Mouse (Mus musculus) limb, embryonic 13.5 days (tissue): ENCODE measurements at regions not wholly inside any gene's neighbourhood (a gene's known extent, or its start where the extent isn't known, plus 50 kb on each side); places are given as distances from the start of the nearest gene placed in this dataset.

Source experiments
- ATAC-seq: fragments of 200-750 bp; cut with Nextera tagmentation; 2 replicates; pipeline ENCODE4 v1.8.0; 2017; ENCODE audit warnings: low read depth, moderate number of reproducible peaks, moderate TSS enrichment; ENCODE audit not compliant: low FRiP score
- H3K27ac ChIP-seq: fragments of 300-500 bp; sonication (generic); 2 replicates; pipeline ENCODE4 v1.5.1; 2015; ENCODE audit warnings: inconsistent platforms, mild to moderate bottlenecking, moderate library complexity
- H3K27me3 ChIP-seq: fragments of 300-500 bp; sonication (generic); 2 replicates; pipeline ENCODE4 v1.6.1; 2015; ENCODE audit warnings: mild to moderate bottlenecking, inconsistent platforms
- H3K36me3 ChIP-seq: fragments of 300-500 bp; sonication (generic); 2 replicates; pipeline ENCODE4 v1.6.1; 2015; ENCODE audit warnings: inconsistent platforms, mild to moderate bottlenecking, moderate library complexity
- H3K4me1 ChIP-seq: fragments of 300-500 bp; sonication (generic); 2 replicates; pipeline ENCODE4 v1.6.1; 2015; ENCODE audit warnings: inconsistent platforms
- H3K4me2 ChIP-seq: fragments of 300-500 bp; sonication (generic); replicated peaks from 2 replicates; pipeline ENCODE4 v1.6.1; 2015; ENCODE audit warnings: inconsistent platforms, mild to moderate bottlenecking, moderate library complexity
- H3K4me3 ChIP-seq: fragments of 300-500 bp; sonication (generic); 2 replicates; pipeline ENCODE4 v1.5.1; 2015; ENCODE audit warnings: moderate library complexity, mild to moderate bottlenecking, inconsistent platforms
- H3K9ac ChIP-seq: fragments of 300-500 bp; sonication (generic); 2 replicates; pipeline ENCODE4 v1.6.1; 2015; ENCODE audit warnings: mild to moderate bottlenecking, inconsistent platforms
- H3K9me3 ChIP-seq: fragments of 300-500 bp; sonication (generic); 2 replicates; pipeline ENCODE4 v1.6.1; 2016; ENCODE audit warnings: inconsistent platforms
- WGBS: fragments of 180-500 bp; shearing (Covaris S2); methylation state at CpG from one replicate; pipeline ENCODE4 v1.1.7; 2015; 5-methylcytosine and 5-hydroxymethylcytosine counted together

GRCm38 (mm10) chr17:85797755-85798154, 109.7 kb upstream of the Six2 start:
- Histone ChIP-seq H3K9ac (no peak overlapping the region), H3K9me3 (no peaks in the 10 kb centered on the region), H3K4me3 (no peak overlapping the region), H3K36me3 (no peaks in the 10 kb centered on the region), H3K27ac (no peak overlapping the region), H3K4me1 (peaks cover 43% of the 10 kb centered on the region), H3K4me2 (0 out of 2 replicates have a peak overlapping the region, but pooled peaks have one; percentile 5), H3K27me3 (peaks cover 55% of the 10 kb centered on the region)
- no peak for ATAC-seq
- 38% methylated on average over 5 of the region's 5 CpGs for WGBS

- H3K9me3 ChIP-seq = no peaks in the 10 kb centered on the region
- H3K27ac ChIP-seq = no peak overlapping the region
- H3K4me1 ChIP-seq = peaks cover 32% of the 10 kb centered on the region
- 28% methylated on average over 5 of the region's 5 CpGs for WGBS
- no peak overlapping the region for H3K9ac ChIP-seq
- H3K4me2 ChIP-seq = no peak overlapping the region
- H3K4me3 ChIP-seq = no peak overlapping the region
- no peaks in the 10 kb centered on the region for H3K36me3 ChIP-seq
- ATAC-seq = no peak
- peaks cover 49% of the 10 kb centered on the region for H3K27me3 ChIP-seq
These were observed 107.7 kb upstream of the Six2 start for GRCm38 (mm10) chr17:85795820-85796219.

- H3K9ac ChIP-seq = no peak overlapping the region
- 0 out of 2 replicates have a peak, but pooled peaks cover 4% of the 10 kb centered on the region for H3K9me3 ChIP-seq
- H3K27me3 ChIP-seq = peaks cover 11% of the 10 kb centered on the region
- peaks cover 41% of the 10 kb centered on the region for H3K4me1 ChIP-seq
- 25% methylated on average over 13 of the region's 13 CpGs for WGBS
- peak overlapping the region; percentile 91 for H3K27ac ChIP-seq
- no peak overlapping the region for H3K4me3 ChIP-seq
- no peaks in the 10 kb centered on the region for H3K36me3 ChIP-seq
- peak; percentile 91 for ATAC-seq
- 0 out of 2 replicates have a peak overlapping the region, but pooled peaks have one; percentile 3 for H3K4me2 ChIP-seq
These were observed 97.7 kb upstream of the Six2 start for GRCm38 (mm10) chr17:85785625-85786294.

GRCm38 (mm10) chr17:85780477-85780876, 92.4 kb upstream of the Six2 start:
- no peak overlapping the region for H3K4me2 ChIP-seq
- H3K4me1 ChIP-seq = peaks cover 21% of the 10 kb centered on the region
- ATAC-seq = no peak
- H3K4me3 ChIP-seq = no peak overlapping the region
- peaks cover 25% of the 10 kb centered on the region for H3K27me3 ChIP-seq
- WGBS = 91% methylated on average over 10 of the region's 10 CpGs
- H3K9me3 ChIP-seq = 0 out of 2 replicates have a peak, but pooled peaks cover 4% of the 10 kb centered on the region
- no peaks in the 10 kb centered on the region for H3K36me3 ChIP-seq
- H3K27ac ChIP-seq = no peak overlapping the region
- no peak overlapping the region for H3K9ac ChIP-seq

- H3K36me3 ChIP-seq = no peaks in the 10 kb centered on the region
- 80% methylated on average over 3 of the region's 3 CpGs for WGBS
- H3K4me2 ChIP-seq = no peak overlapping the region
- H3K9ac ChIP-seq = no peak overlapping the region
- H3K4me1 ChIP-seq = peaks cover 10% of the 10 kb centered on the region; the same call in 1 of the 2 replicates
- H3K4me3 ChIP-seq = no peak overlapping the region
- no peak for ATAC-seq
- no peaks in the 10 kb centered on the region for H3K9me3 ChIP-seq
- peaks cover 35% of the 10 kb centered on the region for H3K27me3 ChIP-seq
- H3K27ac ChIP-seq = no peak overlapping the region
These were observed 88.8 kb upstream of the Six2 start for GRCm38 (mm10) chr17:85776876-85777275.

- Histone ChIP-seq H3K36me3 (no peaks in the 10 kb centered on the region), H3K27ac (no peak overlapping the region; the same call in 1 of the 2 replicates), H3K9me3 (no peaks in the 10 kb centered on the region), H3K4me3 (no peak overlapping the region), H3K4me2 (no peak overlapping the region), H3K9ac (no peak overlapping the region), H3K4me1 (peaks cover 13% of the 10 kb centered on the region), H3K27me3 (no peaks in the 10 kb centered on the region; the same call in 1 of the 2 replicates)
- ATAC-seq = no peak; the same call in 1 of the 2 replicates
- 60% methylated on average over 10 of the region's 10 CpGs for WGBS
These were observed 80.3 kb upstream of the Six2 start for GRCm38 (mm10) chr17:85768341-85768740.

- no peak for ATAC-seq
- Histone ChIP-seq H3K4me2 (no peak overlapping the region), H3K27me3 (no peaks in the 10 kb centered on the region; the same call in 1 of the 2 replicates), H3K36me3 (no peaks in the 10 kb centered on the region), H3K4me3 (no peak overlapping the region), H3K9me3 (peaks cover 4% of the 10 kb centered on the region; the same call in 1 of the 2 replicates), H3K4me1 (peaks cover 13% of the 10 kb centered on the region), H3K27ac (no peak overlapping the region), H3K9ac (no peak overlapping the region)
- WGBS = 74% methylated on average over 15 of the region's 15 CpGs
These were observed 79.3 kb upstream of the Six2 start for GRCm38 (mm10) chr17:85767201-85767862.

GRCm38 (mm10) chr17:85766556-85766955, 78.5 kb upstream of the Six2 start:
- Histone ChIP-seq H3K9ac (no peak overlapping the region), H3K9me3 (peaks cover 8% of the 10 kb centered on the region; the same call in 1 of the 2 replicates), H3K4me1 (peaks cover 13% of the 10 kb centered on the region), H3K27me3 (no peaks in the 10 kb centered on the region; the same call in 1 of the 2 replicates), H3K36me3 (no peaks in the 10 kb centered on the region), H3K27ac (no peak overlapping the region), H3K4me3 (no peak overlapping the region), H3K4me2 (no peak overlapping the region)
- 4% methylated on average over 5 of the region's 5 CpGs for WGBS
- no peak for ATAC-seq

GRCm38 (mm10) chr17:85758581-85759098, 70.6 kb upstream of the Six2 start:
- no peak for ATAC-seq
- no peaks in the 10 kb centered on the region for H3K36me3 ChIP-seq
- no peak overlapping the region for H3K27ac ChIP-seq
- no peak overlapping the region for H3K9ac ChIP-seq
- peaks cover 8% of the 10 kb centered on the region for H3K4me1 ChIP-seq
- WGBS = 28% methylated on average over 9 of the region's 9 CpGs
- H3K4me3 ChIP-seq = no peak overlapping the region
- H3K4me2 ChIP-seq = no peak overlapping the region
- H3K27me3 ChIP-seq = peaks cover 8% of the 10 kb centered on the region; the same call in 1 of the 2 replicates
- peaks cover 8% of the 10 kb centered on the region; the same call in 1 of the 2 replicates for H3K9me3 ChIP-seq

GRCm38 (mm10) chr17:85757647-85758046, 69.6 kb upstream of the Six2 start:
- Histone ChIP-seq H3K4me1 (peaks cover 8% of the 10 kb centered on the region), H3K27ac (no peak overlapping the region), H3K4me2 (no peak overlapping the region), H3K4me3 (no peak overlapping the region), H3K36me3 (no peaks in the 10 kb centered on the region), H3K27me3 (peaks cover 12% of the 10 kb centered on the region; the same call in 1 of the 2 replicates), H3K9me3 (peaks cover 7% of the 10 kb centered on the region; the same call in 1 of the 2 replicates), H3K9ac (no peak overlapping the region)
- ATAC-seq = no peak
- WGBS = 90% methylated on average over 1 of the region's 1 CpGs

- no peak overlapping the region for H3K9ac ChIP-seq
- peaks cover 27% of the 10 kb centered on the region for H3K27me3 ChIP-seq
- no peaks in the 10 kb centered on the region for H3K9me3 ChIP-seq
- no peak overlapping the region for H3K4me3 ChIP-seq
- no peak for ATAC-seq
- H3K4me2 ChIP-seq = no peak overlapping the region
- peaks cover 8% of the 10 kb centered on the region for H3K4me1 ChIP-seq
- WGBS = 72% methylated on average over 2 of the region's 2 CpGs
- no peaks in the 10 kb centered on the region for H3K36me3 ChIP-seq
- H3K27ac ChIP-seq = no peak overlapping the region
These were observed 67.5 kb upstream of the Six2 start for GRCm38 (mm10) chr17:85755557-85755956.

GRCm38 (mm10) chr17:85748649-85749081, 60.6 kb upstream of the Six2 start:
- H3K36me3 ChIP-seq = no peaks in the 10 kb centered on the region
- H3K4me1 ChIP-seq = peaks cover 21% of the 10 kb centered on the region
- WGBS = 12% methylated on average over 10 of the region's 10 CpGs
- H3K9ac ChIP-seq = no peak overlapping the region
- no peaks in the 10 kb centered on the region for H3K9me3 ChIP-seq
- peak overlapping the region; percentile 41 for H3K4me2 ChIP-seq
- peak; percentile 68 for ATAC-seq
- no peak overlapping the region for H3K4me3 ChIP-seq
- H3K27ac ChIP-seq = no peak overlapping the region
- peaks cover 58% of the 10 kb centered on the region for H3K27me3 ChIP-seq
